Mouse (Mus musculus) hindbrain, embryonic 16.5 days (tissue): ENCODE measurements around the gene Cyp2d11. TPM values are rescaled to one million over a fixed set of nuclear protein-coding genes. Genes with fewer than 3 reads are reported as not detected.

Experiments used
- ATAC-seq: fragments of 200-750 bp; cut with Nextera tagmentation; 2 replicates; pipeline ENCODE4 v1.8.0; 2017; ENCODE audit warnings: moderate TSS enrichment, moderate library complexity
- H3K27ac ChIP-seq: fragments of 300-500 bp; sonication (generic); 2 replicates; pipeline ENCODE4 v1.5.1; 2014; ENCODE audit warnings: low read depth, mild to moderate bottlenecking, control low read depth, low read length, moderate library complexity
- H3K27me3 ChIP-seq: fragments of 300-500 bp; sonication (generic); replicated peaks from 2 replicates; pipeline ENCODE4 v1.6.1; 2014; ENCODE audit warnings: low read length; ENCODE audit not compliant: control insufficient read depth, insufficient read depth
- H3K36me3 ChIP-seq: fragments of 300-500 bp; sonication (generic); 2 replicates; pipeline ENCODE4 v1.6.1; 2014; ENCODE audit warnings: mild to moderate bottlenecking, low read length, moderate library complexity, mixed read lengths; ENCODE audit not compliant: control insufficient read depth, insufficient read depth
- H3K4me1 ChIP-seq: fragments of 300-500 bp; sonication (generic); 2 replicates; pipeline ENCODE4 v1.6.1; 2014; ENCODE audit warnings: low read depth, low read length; ENCODE audit not compliant: control insufficient read depth, insufficient read depth
- H3K4me2 ChIP-seq: fragments of 300-500 bp; sonication (generic); 2 replicates; pipeline ENCODE4 v1.6.1; 2014; ENCODE audit warnings: mild to moderate bottlenecking, low read length, control low read depth, moderate library complexity
- H3K4me3 ChIP-seq: fragments of 300-500 bp; sonication (generic); 2 replicates; pipeline ENCODE4 v1.5.1; 2014; ENCODE audit warnings: mild to moderate bottlenecking, low read length, control low read depth, moderate library complexity
- H3K9ac ChIP-seq: fragments of 300-500 bp; sonication (generic); 2 replicates; pipeline ENCODE4 v1.6.1; 2014; ENCODE audit warnings: low read depth, mild to moderate bottlenecking, control low read depth, low read length, moderate library complexity
- H3K9me3 ChIP-seq: fragments of 300-500 bp; sonication (generic); 2 replicates; pipeline ENCODE4 v1.6.1; 2014; ENCODE audit warnings: mild to moderate bottlenecking, low read length, moderate library complexity; ENCODE audit not compliant: control insufficient read depth
- WGBS: fragments of 180-500 bp; shearing (Covaris S2); extraction: QIAGEN DNeasy Blood & Tissue Kit; methylation state at CpG from one replicate; pipeline ENCODE4 v1.1.7; 2014; 5-methylcytosine and 5-hydroxymethylcytosine counted together
- polyA plus RNA-seq: library from polyadenylated mRNA; unstranded; fragments of >200 nt; fragmentation: Nextera tagmentation; extraction: Ambion mirVana; gene quantifications from 2 replicates; pipeline ENCODE4 v1.2.1, GENCODE M21; 2015

The Cyp2d11 gene
- polyA plus RNA-seq, 1 experiment from 2014 or later: not detected

- no peaks in the 10 kb centered on the region for H3K36me3 ChIP-seq
Measured at GRCm38 (mm10) chr15:82418616-82419015, 24.8 kb upstream of the Cyp2d11 start.

GRCm38 (mm10) chr15:82416797-82417789, 23.3 kb upstream of the Cyp2d11 start:
- Histone ChIP-seq H3K27ac (peak overlapping the region; percentile 20; the same call in 1 of the 2 replicates), H3K27me3 (no peaks in the 10 kb centered on the region), H3K4me2 (peak overlapping the region; percentile 31; the same call in 1 of the 2 replicates), H3K36me3 (no peaks in the 10 kb centered on the region), H3K9me3 (no peaks in the 10 kb centered on the region), H3K4me3 (no peak overlapping the region), H3K9ac (peak overlapping the region; percentile 51), H3K4me1 (0 out of 2 replicates have a peak, but pooled peaks cover 2% of the 10 kb centered on the region)
- peak; percentile 91 for ATAC-seq
- 16% methylated on average over 15 of the region's 16 CpGs for WGBS

More at GRCm38 (mm10) chr15:82418616-82419015, 24.8 kb upstream of the Cyp2d11 start:
- Histone ChIP-seq H3K9ac (no peak overlapping the region), H3K4me3 (no peak overlapping the region), H3K9me3 (no peaks in the 10 kb centered on the region), H3K27ac (no peak overlapping the region), H3K4me2 (no peak overlapping the region), H3K4me1 (0 out of 2 replicates have a peak, but pooled peaks cover 2% of the 10 kb centered on the region), H3K27me3 (no peaks in the 10 kb centered on the region)
- WGBS: 86% methylated on average over 1 of the region's 1 CpGs
- ATAC-seq: no peak

DNA sequence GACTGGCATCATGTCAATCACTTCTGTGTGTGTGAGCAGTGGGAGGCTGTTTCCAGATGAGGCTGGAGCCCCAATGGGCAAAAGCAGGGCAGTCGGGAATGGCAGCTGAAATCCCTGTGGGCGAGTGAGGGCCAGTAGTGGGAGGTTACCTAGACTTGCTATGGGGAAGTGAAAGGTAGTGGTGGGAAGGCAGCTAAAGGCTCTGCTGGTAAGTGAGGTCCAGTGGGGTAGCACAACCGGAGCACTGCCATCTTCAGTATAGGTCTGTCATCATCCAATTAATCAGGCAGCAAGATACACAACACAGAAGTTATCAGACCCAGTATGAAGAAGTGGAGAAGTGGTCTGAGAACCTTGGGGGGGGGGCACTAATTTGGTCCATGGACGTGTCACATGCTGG, 13.7 kb upstream of the Cyp2d11 start:
- Histone ChIP-seq H3K27me3 (no peaks in the 10 kb centered on the region), H3K4me2 (no peak overlapping the region), H3K36me3 (no peaks in the 10 kb centered on the region), H3K4me3 (no peak overlapping the region), H3K9ac (no peak overlapping the region), H3K4me1 (no peaks in the 10 kb centered on the region), H3K9me3 (no peaks in the 10 kb centered on the region), H3K27ac (no peak overlapping the region)
- 80% methylated on average over 4 of the region's 4 CpGs for WGBS
- ATAC-seq: no peak

- H3K4me1 ChIP-seq: no peaks in the 10 kb centered on the region
- H3K27me3 ChIP-seq: no peaks in the 10 kb centered on the region
- WGBS: 98% methylated on average over 6 of the region's 6 CpGs
- H3K36me3 ChIP-seq: no peaks in the 10 kb centered on the region
- no peak within 1 kb of the TSS for H3K4me2 ChIP-seq
- H3K9me3 ChIP-seq: no peaks in the 10 kb centered on the region
- no peak within 1 kb of the TSS for H3K9ac ChIP-seq
- H3K4me3 ChIP-seq: no peak within 1 kb of the TSS
- no peak within 1 kb of the TSS for H3K27ac ChIP-seq
- ATAC-seq: no peak
Measured at GRCm38 (mm10) chr15:82406981-82407380, 13.2 kb upstream of the Cyp2d11 start, which contains the start of gene Cyp2d10. TSS of gene Cyp2d10 (minus strand) at chr15:82407195.

DNA sequence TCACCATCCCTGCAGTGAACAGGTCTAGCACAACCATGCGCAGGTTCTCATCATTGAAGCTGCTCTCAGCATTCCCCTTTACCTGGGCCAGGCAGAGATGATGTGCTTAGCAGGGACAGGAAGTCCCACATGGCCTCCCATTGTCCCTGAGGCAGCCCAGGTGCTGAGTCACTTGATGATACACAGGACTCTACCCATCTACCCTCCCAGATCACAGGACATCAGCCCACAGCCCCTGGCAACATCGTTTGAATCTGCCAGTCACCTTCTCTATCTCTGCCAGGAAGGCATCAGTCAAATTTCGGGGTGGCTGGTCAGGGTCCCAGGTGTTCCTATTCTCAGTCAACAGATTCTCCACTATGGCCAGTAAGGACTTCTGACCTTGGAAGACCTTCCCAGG, 10.3 kb upstream of the Cyp2d11 start:
- Histone ChIP-seq H3K27me3 (no peaks in the 10 kb centered on the region), H3K36me3 (no peaks in the 10 kb centered on the region), H3K9me3 (no peaks in the 10 kb centered on the region), H3K4me1 (no peaks in the 10 kb centered on the region), H3K4me3 (no peak overlapping the region), H3K4me2 (no peak overlapping the region), H3K9ac (no peak overlapping the region), H3K27ac (no peak overlapping the region)
- WGBS: 87% methylated on average over 3 of the region's 3 CpGs
- ATAC-seq: no peak

GRCm38 (mm10) chr15:82403606-82404005, 9.8 kb upstream of the Cyp2d11 start:
- Histone ChIP-seq H3K27ac (no peak overlapping the region), H3K9ac (no peak overlapping the region), H3K36me3 (no peaks in the 10 kb centered on the region), H3K27me3 (no peaks in the 10 kb centered on the region), H3K4me3 (no peak overlapping the region), H3K4me2 (no peak overlapping the region), H3K9me3 (no peaks in the 10 kb centered on the region), H3K4me1 (no peaks in the 10 kb centered on the region)
- 97% methylated on average over 9 of the region's 9 CpGs for WGBS
- ATAC-seq: no peak

- WGBS: 85% methylated on average over 6 of the region's 6 CpGs
- ATAC-seq: no peak
- H3K27ac ChIP-seq: no peak overlapping the region
- no peak overlapping the region for H3K4me2 ChIP-seq
- no peaks in the 10 kb centered on the region for H3K4me1 ChIP-seq
- H3K4me3 ChIP-seq: no peak overlapping the region
- no peak overlapping the region for H3K9ac ChIP-seq
- no peaks in the 10 kb centered on the region for H3K27me3 ChIP-seq
- no peaks in the 10 kb centered on the region for H3K9me3 ChIP-seq
- H3K36me3 ChIP-seq: no peaks in the 10 kb centered on the region
Measured at GRCm38 (mm10) chr15:82402741-82403140, 8.9 kb upstream of the Cyp2d11 start.

- Histone ChIP-seq H3K4me1 (no peaks in the 10 kb centered on the region), H3K4me2 (no peak overlapping the region), H3K4me3 (no peak overlapping the region), H3K36me3 (no peaks in the 10 kb centered on the region), H3K27me3 (no peaks in the 10 kb centered on the region), H3K9me3 (no peaks in the 10 kb centered on the region), H3K9ac (no peak overlapping the region), H3K27ac (no peak overlapping the region)
- ATAC-seq: no peak
Measured at GRCm38 (mm10) chr15:82402106-82402505, 8.3 kb upstream of the Cyp2d11 start.

- Histone ChIP-seq H3K9me3 (no peaks in the 10 kb centered on the region), H3K9ac (no peak overlapping the region), H3K4me3 (no peak overlapping the region), H3K4me1 (no peaks in the 10 kb centered on the region), H3K4me2 (no peak overlapping the region), H3K27me3 (no peaks in the 10 kb centered on the region), H3K27ac (no peak overlapping the region), H3K36me3 (no peaks in the 10 kb centered on the region)
- ATAC-seq: no peak
- 23% methylated on average over 2 of the region's 2 CpGs for WGBS
Measured at GRCm38 (mm10) chr15:82401516-82401915, 7.7 kb upstream of the Cyp2d11 start.
